Mouse (Mus musculus): ENCODE data around the gene Cib1.

Cib1 gene

GRCm38 (mm10) chr7:80184968-80185367, 47.6 kb downstream of the Cib1 start:
- no peak for DNase-seq (ENCODE audit: low spot score in 2 of 2)

- DNase-seq (ENCODE audit: low spot score in 2 of 2): no peak
These were observed 48.1 kb downstream of the Cib1 start for GRCm38 (mm10) chr7:80184551-80184950.

- DNase-seq (ENCODE audit: low spot score in 2 of 2): no peak
These were observed 48.6 kb downstream of the Cib1 start for GRCm38 (mm10) chr7:80183969-80184368.

DNA sequence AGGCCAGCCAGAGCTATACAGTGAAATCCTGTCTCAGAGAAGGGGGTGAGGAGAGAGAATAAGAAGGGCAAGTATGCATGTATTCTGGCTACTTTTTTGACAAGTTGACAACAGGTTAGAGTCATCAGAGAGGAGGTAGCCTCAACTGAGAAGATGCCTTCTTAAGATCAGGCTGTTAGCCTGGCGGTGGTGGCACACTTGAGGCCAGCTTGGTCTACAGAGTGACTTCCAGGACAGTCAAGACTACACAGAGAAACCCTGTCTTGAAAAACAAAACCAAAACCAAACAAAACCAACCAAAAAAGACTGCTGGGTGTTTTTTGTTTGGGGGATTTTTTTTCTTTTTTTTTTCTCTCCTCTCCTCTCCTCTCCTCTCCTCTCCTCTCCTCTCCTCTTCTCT, 49.1 kb downstream of the Cib1 start:
- DNase-seq (ENCODE audit: low spot score in 2 of 2): no peak

GRCm38 (mm10) chr7:80182139-80182538, 50.5 kb downstream of the Cib1 start:
- DNase-seq (ENCODE audit: low spot score in 2 of 2): no peak

- DNase-seq (ENCODE audit: low spot score in 2 of 2): no peak
These were observed 51.5 kb downstream of the Cib1 start for GRCm38 (mm10) chr7:80181078-80181477.

DNA sequence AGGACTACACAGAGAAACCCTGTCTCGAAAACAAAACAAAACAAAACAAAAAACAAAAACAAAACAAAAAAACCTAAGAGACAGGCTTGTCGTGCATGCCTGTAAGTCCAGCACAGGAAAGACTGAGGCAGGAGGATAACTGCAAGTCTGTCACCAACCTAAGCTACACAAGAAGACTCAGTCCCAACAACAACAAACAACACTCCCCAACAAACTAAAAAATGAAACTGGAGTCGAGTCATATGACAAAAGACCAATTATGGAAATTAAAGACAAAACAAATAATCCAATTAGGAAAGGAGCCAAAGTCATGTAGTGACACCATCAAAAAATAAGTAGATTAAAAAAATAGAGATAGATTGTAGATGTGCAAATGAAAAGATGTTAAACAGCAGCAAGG, 52.4 kb downstream of the Cib1 start:
- no peak for DNase-seq (ENCODE audit: low spot score in 2 of 2)

DNA sequence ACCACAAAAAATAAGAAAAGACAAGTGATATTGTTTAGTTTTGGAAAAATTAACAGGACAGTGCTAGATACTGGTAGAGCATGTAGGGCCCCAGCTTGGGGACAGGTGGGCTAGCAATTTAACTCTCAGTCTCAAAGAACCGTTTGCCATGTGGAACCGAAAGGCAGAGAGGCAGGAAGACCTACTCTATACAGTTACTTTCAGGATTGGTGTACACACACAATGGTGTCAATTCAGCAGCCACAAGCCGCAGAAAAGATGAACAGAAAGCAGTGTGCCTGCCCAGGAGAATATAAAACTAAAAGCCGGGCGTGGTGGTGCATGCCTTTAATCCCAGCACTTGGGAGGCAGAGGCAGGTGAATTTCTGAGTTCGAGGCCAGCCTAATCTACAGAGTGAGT, 52.8 kb downstream of the Cib1 start:
- no peak for DNase-seq (ENCODE audit: low spot score in 2 of 2)

DNA sequence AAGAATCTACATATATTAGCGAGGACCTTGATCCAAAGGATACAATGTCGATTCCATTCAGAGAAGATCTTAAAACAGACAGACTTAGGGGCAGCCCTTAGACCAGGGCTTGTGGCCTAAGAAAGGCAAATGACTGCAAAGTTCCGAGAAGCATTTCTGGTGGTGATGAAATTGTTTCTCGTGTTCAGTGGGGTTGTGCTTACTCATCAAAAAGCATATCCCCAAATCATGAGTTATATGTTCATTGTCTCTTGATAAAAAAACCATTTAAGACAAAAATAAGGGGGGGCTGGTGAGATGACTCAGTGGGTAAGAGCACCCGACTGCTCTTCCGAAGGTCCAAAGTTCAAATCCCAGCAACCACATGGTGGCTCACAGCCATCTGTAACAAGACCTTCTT, 53.3 kb downstream of the Cib1 start:
- no peak for DNase-seq (ENCODE audit: low spot score in 2 of 2)

- no peak for DNase-seq (ENCODE audit: low spot score in 2 of 2)
These were observed 54.4 kb downstream of the Cib1 start for GRCm38 (mm10) chr7:80178037-80178729.

DNA sequence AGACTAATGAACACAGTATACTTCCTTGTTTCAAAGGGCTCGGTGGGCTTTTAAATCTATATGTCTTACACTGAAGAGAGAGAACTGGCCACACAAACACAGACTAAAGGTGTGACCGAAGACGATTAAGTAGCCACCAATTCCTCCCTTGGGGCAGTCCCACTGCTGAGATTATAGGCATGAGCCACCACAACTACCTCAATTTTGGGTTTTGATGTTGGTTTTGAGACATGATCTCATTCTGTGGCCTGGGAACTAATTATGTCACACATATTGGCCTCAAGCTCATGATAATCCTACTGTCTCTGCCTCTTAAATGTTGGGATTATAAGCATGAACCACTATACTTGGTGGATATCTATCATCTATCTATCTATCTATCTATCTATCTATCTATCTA, 55.2 kb downstream of the Cib1 start:
- no peak for DNase-seq (ENCODE audit: low spot score in 2 of 2)
